Mouse (Mus musculus): ENCODE data around the gene Ubap2.

GRCm38 (mm10) chr4:41257752-41258151, 17.2 kb downstream of the Ubap2 start:
- TF ChIP-seq POLR2A (IDR thresholded peaks at IDR 0.05; ENCODE audit: low read depth, low read length): no peak
- TF ChIP-seq CTCF (IDR thresholded peaks at IDR 0.05; ENCODE audit: extremely low read depth, insufficient read depth, insufficient read length, insufficient replicate concordance): no peak
